Mouse (Mus musculus) neural tube, embryonic 10.5 days (tissue): Measurements from ENCODE around the gene Prps2.
"Not testable (repeated sequence)": the region's sequence is repeated elsewhere in the genome, so short reads cannot be mapped to it uniquely, and the experiment has no call there.

Experiments used
- DNase-seq: peaks from one replicate; pipeline ENCODE4 v3.0.0-alpha.2; 2017; ENCODE audit warnings: low spot score; ENCODE audit errors: extremely low spot score

Prps2 gene

DNA sequence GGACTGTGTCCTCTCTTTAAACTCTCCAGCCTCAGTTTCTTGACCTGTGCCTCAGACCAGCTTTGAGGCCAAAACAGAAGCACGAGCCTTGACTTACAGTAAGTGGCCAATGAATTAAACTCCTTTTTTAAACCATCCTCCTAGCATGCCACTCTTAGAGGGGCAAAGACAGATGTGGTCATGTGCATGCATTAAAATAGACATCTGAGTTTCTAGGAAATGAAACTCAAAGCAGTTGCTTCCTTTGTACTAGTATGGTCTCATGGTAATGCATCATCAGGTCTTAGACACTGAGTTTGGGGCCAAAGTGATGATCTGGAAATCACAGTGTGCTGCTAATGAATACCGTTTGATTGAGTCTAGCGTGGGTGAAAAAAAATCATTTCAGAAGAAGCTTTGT, 54.0 kb downstream of the Prps2 start:
- DNase-seq, result no peak

DNA sequence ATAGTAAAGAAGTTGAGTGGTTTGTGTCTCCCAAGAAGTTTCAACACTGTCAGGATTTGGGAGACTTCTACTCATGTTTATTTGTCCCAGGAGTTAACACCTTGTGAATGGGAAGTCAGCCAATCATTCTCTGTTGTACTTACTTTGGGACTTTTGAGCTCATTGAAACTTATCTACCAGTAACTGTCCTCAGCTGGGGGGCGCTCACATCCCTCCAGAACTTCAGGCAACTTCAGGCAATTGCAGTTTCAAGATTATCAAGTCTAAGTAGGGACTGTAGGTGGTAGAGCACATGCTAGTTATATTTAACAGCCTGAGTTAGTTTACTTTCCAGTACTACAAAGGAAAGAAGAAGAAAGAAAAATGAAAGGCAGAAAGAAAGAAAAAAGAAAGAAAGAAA, 58.8 kb downstream of the Prps2 start:
- DNase-seq, result no peak

DNA sequence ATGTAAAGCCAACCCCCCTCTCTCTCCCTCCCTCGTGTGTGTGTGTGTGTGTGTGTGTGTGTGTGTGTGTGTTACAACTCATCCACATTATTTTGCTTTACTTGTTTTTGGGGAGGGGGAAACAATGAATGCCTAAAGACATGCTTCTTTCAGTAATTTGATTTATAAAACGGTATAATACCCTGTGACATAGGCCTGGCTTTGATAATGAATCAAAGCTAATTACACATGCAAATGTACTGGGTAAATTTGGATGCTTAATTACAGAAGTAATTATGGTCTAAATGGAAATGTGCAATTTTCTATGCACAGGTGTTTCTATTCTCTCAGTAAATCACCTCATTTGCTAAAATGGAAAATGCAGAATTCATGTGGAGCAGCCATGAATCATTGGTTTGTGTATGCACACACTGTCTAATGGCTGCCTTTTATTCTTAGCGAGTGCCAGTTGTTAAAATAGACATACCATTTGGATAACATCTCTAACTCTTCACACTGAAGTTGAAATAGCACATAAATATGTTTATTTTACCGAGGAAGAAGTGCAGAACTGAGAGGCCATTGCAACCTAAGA, 61.2 kb downstream of the Prps2 start:
- DNase-seq, result no peak

DNA sequence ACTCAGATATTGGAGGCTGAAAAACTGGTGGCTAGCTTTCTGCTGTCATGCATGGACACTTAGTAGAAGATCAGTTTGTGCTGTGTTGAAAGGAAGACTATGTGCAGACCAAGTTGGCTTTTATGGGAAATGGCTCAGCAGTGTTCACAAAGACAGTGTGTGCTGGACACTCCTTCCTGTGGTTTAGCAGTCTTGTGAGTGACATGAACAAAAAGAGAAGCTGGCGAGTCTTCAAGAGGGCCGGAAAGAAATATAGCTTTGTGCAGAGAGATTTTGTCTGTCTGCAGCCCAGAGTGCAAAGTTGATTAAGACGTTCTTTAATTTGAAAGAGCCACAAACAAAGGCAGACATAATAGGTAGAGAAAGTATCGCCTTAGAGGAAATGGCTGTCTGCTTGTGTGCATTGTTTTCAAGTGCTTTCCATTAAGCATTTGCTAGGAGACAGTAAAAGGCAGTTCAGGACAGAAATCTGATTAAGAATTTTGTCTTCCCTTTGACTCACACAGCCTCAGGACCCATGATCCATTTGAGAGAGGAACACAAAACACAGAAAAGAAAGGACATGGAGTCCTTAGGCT, 63.6 kb downstream of the Prps2 start:
- no peak for DNase-seq

DNA sequence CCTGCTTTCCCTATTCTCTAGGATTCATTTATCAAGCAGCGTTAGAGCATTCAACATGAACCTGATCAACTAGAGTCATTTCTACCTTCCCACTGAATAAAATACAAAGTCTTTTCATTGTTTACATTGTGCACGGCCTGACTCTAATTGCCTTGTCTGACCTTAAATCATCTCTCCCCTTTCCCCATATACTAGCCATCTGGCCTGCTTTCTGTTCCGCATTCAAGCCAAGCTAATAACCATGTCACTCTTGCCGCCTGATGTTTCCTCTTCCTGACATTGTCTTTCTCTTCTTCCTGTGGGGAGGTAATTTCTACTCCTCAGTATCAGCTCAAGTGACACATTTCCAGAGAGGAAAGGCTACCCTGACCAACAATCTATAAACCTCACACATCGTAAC, 66.8 kb downstream of the Prps2 start:
- no peak for DNase-seq

DNA sequence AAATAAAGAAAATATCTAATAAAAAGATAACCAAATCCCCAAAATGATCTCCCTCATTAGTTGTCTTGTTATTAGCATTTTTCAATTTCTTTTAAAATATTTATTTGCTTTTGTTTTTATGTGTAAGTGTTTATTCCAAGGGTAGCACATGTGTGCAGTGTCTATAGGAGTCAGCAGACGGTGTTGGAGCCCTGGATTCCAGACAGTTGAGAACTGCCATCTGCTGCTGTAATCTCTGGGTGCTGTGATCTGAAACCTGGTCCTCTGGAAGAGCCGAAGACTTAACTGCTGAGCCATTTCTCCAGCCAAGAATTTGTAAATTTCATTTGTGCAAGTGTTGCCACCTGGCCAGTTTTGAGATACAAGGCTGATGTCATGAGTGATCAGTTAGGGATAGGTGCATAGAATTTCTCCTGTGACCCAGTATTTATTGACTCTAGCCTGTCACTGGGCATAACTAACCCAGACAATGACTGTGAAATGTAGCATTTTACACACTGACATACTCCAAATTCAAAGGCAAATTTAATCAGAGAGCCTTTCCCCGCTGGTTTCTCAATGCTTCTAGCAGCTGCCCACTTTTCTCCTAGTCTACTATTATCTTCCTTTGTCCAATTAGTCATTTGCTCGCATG, 67.3 kb downstream of the Prps2 start:
- DNase-seq, result no peak

DNA sequence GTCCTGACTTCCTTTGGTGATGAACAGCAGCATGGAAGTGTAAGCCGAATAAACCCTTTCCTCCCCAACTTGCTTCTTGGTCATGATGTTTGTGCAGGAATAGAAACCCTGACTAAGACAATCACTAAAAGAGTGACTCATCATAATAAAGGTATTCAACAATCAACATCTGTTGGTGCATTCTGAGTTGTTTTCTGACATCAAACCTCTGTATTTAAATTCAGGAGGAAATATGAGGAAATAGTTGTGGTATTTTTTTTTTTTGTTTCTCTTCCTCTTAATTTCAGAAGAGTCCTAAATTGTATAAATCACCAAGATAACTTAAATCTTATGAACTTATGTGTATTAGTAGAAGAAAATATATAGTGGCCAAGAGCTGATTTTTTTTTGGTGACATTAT, 80.5 kb downstream of the Prps2 start:
- not testable (repeated sequence) for DNase-seq
